Mouse (Mus musculus): ENCODE results near the gene Pard3b.

DNA sequence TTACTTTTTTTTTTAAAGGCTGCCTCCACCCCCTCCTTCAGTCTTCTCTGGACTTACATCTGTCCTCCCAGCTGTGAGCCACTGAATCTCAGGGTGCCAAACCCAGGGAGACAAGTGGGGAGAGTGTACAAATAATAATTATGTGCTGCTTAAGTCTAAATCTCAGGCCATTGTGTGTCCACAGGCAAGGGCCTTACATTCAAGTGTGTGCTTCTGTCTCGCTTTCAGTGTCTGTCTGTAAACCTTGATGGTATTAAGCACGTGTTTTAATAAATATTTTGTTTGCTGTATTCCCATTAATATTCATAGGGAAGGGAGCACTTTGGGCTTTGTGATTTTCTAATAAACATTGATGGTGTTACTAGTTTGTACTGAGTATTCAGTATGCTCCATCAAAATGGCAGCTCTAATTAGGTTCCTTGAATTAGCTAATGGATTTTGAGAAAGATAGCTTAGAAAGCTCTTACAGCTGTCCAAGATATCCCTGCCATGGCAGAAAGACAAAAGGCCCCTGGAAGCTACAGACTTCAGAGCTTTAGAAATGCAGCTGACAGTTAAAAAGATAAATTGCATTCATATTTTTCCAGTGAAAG, 880.1 kb downstream of the Pard3b start:
- TF ChIP-seq POLR2A (IDR thresholded peaks at IDR 0.05; ENCODE audit: insufficient read depth, low read depth, low read length) (no peak), CTCF (IDR thresholded peaks at IDR 0.05; ENCODE audit: insufficient read depth, low read depth, low read length) (no peak)
